Mouse (Mus musculus) midbrain, embryonic 12.5 days (tissue): ENCODE measurements around the gene Cep83. TPM values are rescaled to one million over a fixed set of nuclear protein-coding genes. Genes with fewer than 3 reads are reported as not detected.
"Not testable (repeated sequence)": the region's sequence is repeated elsewhere in the genome, so short reads cannot be mapped to it uniquely, and the experiment has no call there.

Source experiments
- ATAC-seq: fragments of 200-750 bp; cut with Nextera tagmentation; 2 replicates; pipeline ENCODE4 v1.8.0; 2017; ENCODE audit warnings: low read depth, moderate TSS enrichment, moderate library complexity; ENCODE audit not compliant: low FRiP score
- H3K27ac ChIP-seq: fragments of 300-500 bp; sonication (generic); replicated peaks from 2 replicates; pipeline ENCODE4 v1.5.1; 2016; ENCODE audit warnings: mild to moderate bottlenecking
- H3K27me3 ChIP-seq: fragments of 300-500 bp; sonication (generic); 2 replicates; pipeline ENCODE4 v1.6.1; 2016; ENCODE audit warnings: mild to moderate bottlenecking
- H3K36me3 ChIP-seq: fragments of 300-500 bp; sonication (generic); 2 replicates; pipeline ENCODE4 v1.6.1; 2016
- H3K4me1 ChIP-seq: fragments of 300-500 bp; sonication (generic); 2 replicates; pipeline ENCODE4 v1.6.1; 2016
- H3K4me2 ChIP-seq: fragments of 300-500 bp; sonication (generic); replicated peaks from 2 replicates; pipeline ENCODE4 v1.6.1; 2016; ENCODE audit warnings: mild to moderate bottlenecking, moderate library complexity
- H3K4me3 ChIP-seq: fragments of 300-500 bp; sonication (generic); 2 replicates; pipeline ENCODE4 v1.5.1; 2016; ENCODE audit warnings: mild to moderate bottlenecking
- H3K9ac ChIP-seq: fragments of 300-500 bp; sonication (generic); replicated peaks from 2 replicates; pipeline ENCODE4 v1.6.1; 2016; ENCODE audit warnings: mild to moderate bottlenecking, moderate library complexity
- H3K9me3 ChIP-seq: fragments of 300-500 bp; sonication (generic); 2 replicates; pipeline ENCODE4 v1.6.1; 2016; ENCODE audit warnings: mild to moderate bottlenecking
- WGBS: fragments of 180-500 bp; shearing (Covaris S2); methylation state at CpG from one replicate; pipeline ENCODE4 v1.1.7; 2016; 5-methylcytosine and 5-hydroxymethylcytosine counted together
- polyA plus RNA-seq: library from polyadenylated mRNA; unstranded; fragments of >200 nt; fragmentation: Nextera tagmentation; extraction: Ambion mirVana; gene quantifications from 2 replicates; pipeline ENCODE4 v1.2.1, GENCODE M21; 2016

Gene Cep83
- polyA plus RNA-seq, 1 experiment from 2014 or later, result 24.5 TPM

- Histone ChIP-seq H3K36me3 (no peaks in the 10 kb centered on the region), H3K27ac (no peak overlapping the region), H3K4me1 (no peaks in the 10 kb centered on the region), H3K4me2 (no peak overlapping the region), H3K9me3 (peaks cover 6% of the 10 kb centered on the region; the same call in 1 of the 2 replicates), H3K9ac (no peak overlapping the region), H3K4me3 (no peak overlapping the region), H3K27me3 (no peaks in the 10 kb centered on the region)
- ATAC-seq, result no peak
- WGBS, result 88% methylated on average over 3 of the region's 3 CpGs
Measured at GRCm38 (mm10) chr10:94709622-94710319, 21.3 kb downstream of the Cep83 start.

- H3K36me3 ChIP-seq, result no peaks in the 10 kb centered on the region
- no peak overlapping the region for H3K9ac ChIP-seq
- H3K9me3 ChIP-seq, result peaks cover 6% of the 10 kb centered on the region; the same call in 1 of the 2 replicates
- H3K4me3 ChIP-seq, result no peak overlapping the region
- no peak for ATAC-seq
- no peaks in the 10 kb centered on the region for H3K4me1 ChIP-seq
- H3K27ac ChIP-seq, result no peak overlapping the region
- WGBS, result 96% methylated on average over 2 of the region's 2 CpGs
- no peak overlapping the region for H3K4me2 ChIP-seq
- no peaks in the 10 kb centered on the region for H3K27me3 ChIP-seq
Measured at GRCm38 (mm10) chr10:94710320-94710695, 21.9 kb downstream of the Cep83 start.

GRCm38 (mm10) chr10:94720300-94720699 lies 31.8 kb downstream of the Cep83 start:
- H3K27ac ChIP-seq, result no peak overlapping the region
- no peak for ATAC-seq
- no peak overlapping the region for H3K9ac ChIP-seq
- H3K9me3 ChIP-seq, result no peaks in the 10 kb centered on the region
- H3K4me1 ChIP-seq, result no peaks in the 10 kb centered on the region
- H3K27me3 ChIP-seq, result no peaks in the 10 kb centered on the region
- H3K4me2 ChIP-seq, result no peak overlapping the region
- H3K36me3 ChIP-seq, result 0 out of 2 replicates have a peak, but pooled peaks cover 12% of the 10 kb centered on the region
- no peak overlapping the region for H3K4me3 ChIP-seq
- WGBS, result 94% methylated on average over 6 of the region's 6 CpGs

- H3K4me2 ChIP-seq, H3K36me3 ChIP-seq, H3K27ac ChIP-seq, H3K9ac ChIP-seq, H3K9me3 ChIP-seq, H3K27me3 ChIP-seq, ATAC-seq, H3K4me3 ChIP-seq, H3K4me1 ChIP-seq: not testable (repeated sequence)
- 85% methylated on average over 2 of the region's 2 CpGs for WGBS
Measured at GRCm38 (mm10) chr10:94728053-94728452, 39.6 kb downstream of the Cep83 start.

- WGBS, result 98% methylated on average over 3 of the region's 3 CpGs
Measured at GRCm38 (mm10) chr10:94730445-94730844, 42.0 kb downstream of the Cep83 start.

GRCm38 (mm10) chr10:94734829-94735228 lies 46.4 kb downstream of the Cep83 start:
- 92% methylated on average over 3 of the region's 3 CpGs for WGBS
- Histone ChIP-seq H3K9ac (no peak overlapping the region), H3K27me3 (no peaks in the 10 kb centered on the region), H3K9me3 (no peaks in the 10 kb centered on the region), H3K4me3 (no peak overlapping the region), H3K27ac (no peak overlapping the region), H3K4me2 (no peak overlapping the region), H3K4me1 (no peaks in the 10 kb centered on the region), H3K36me3 (no peaks in the 10 kb centered on the region)
- no peak for ATAC-seq

More at GRCm38 (mm10) chr10:94730445-94730844, 42.0 kb downstream of the Cep83 start:
- Histone ChIP-seq H3K9ac (no peak overlapping the region), H3K4me3 (no peak overlapping the region), H3K4me2 (no peak overlapping the region), H3K36me3 (peaks cover 7% of the 10 kb centered on the region; the same call in 1 of the 2 replicates), H3K27ac (no peak overlapping the region), H3K27me3 (no peaks in the 10 kb centered on the region), H3K4me1 (no peaks in the 10 kb centered on the region), H3K9me3 (no peaks in the 10 kb centered on the region)
- ATAC-seq, result no peak

GRCm38 (mm10) chr10:94740221-94740620 lies 51.8 kb downstream of the Cep83 start:
- no peaks in the 10 kb centered on the region for H3K9me3 ChIP-seq
- H3K36me3 ChIP-seq, result no peaks in the 10 kb centered on the region
- no peak for ATAC-seq
- H3K4me1 ChIP-seq, result no peaks in the 10 kb centered on the region
- H3K27me3 ChIP-seq, result no peaks in the 10 kb centered on the region
- no peak overlapping the region for H3K4me3 ChIP-seq
- H3K9ac ChIP-seq, result no peak overlapping the region
- H3K4me2 ChIP-seq, result no peak overlapping the region
- no peak overlapping the region for H3K27ac ChIP-seq
- WGBS, result 89% methylated on average over 2 of the region's 2 CpGs

- H3K4me3 ChIP-seq, result no peak overlapping the region
- H3K27ac ChIP-seq, result no peak overlapping the region
- no peak overlapping the region for H3K9ac ChIP-seq
- no peaks in the 10 kb centered on the region for H3K4me1 ChIP-seq
- H3K4me2 ChIP-seq, result no peak overlapping the region
- no peaks in the 10 kb centered on the region for H3K27me3 ChIP-seq
- H3K9me3 ChIP-seq, result no peaks in the 10 kb centered on the region
- H3K36me3 ChIP-seq, result no peaks in the 10 kb centered on the region
- WGBS, result 96% methylated on average over 3 of the region's 3 CpGs
- no peak for ATAC-seq
Measured at GRCm38 (mm10) chr10:94741459-94741858, 53.0 kb downstream of the Cep83 start.

- Histone ChIP-seq H3K4me2 (no peak overlapping the region), H3K9ac (no peak overlapping the region), H3K27me3 (no peaks in the 10 kb centered on the region), H3K4me1 (no peaks in the 10 kb centered on the region), H3K27ac (no peak overlapping the region), H3K9me3 (no peaks in the 10 kb centered on the region), H3K36me3 (0 out of 2 replicates have a peak, but pooled peaks cover 13% of the 10 kb centered on the region), H3K4me3 (no peak overlapping the region)
- no peak for ATAC-seq
- WGBS, result 92% methylated on average over 2 of the region's 2 CpGs
Measured at GRCm38 (mm10) chr10:94747011-94747410, 58.6 kb downstream of the Cep83 start.

GRCm38 (mm10) chr10:94771496-94771895 lies 83.0 kb downstream of the Cep83 start:
- no peak overlapping the region for H3K4me2 ChIP-seq
- H3K4me1 ChIP-seq, result no peaks in the 10 kb centered on the region
- H3K9me3 ChIP-seq, result no peaks in the 10 kb centered on the region
- H3K36me3 ChIP-seq, result no peaks in the 10 kb centered on the region
- no peak overlapping the region for H3K27ac ChIP-seq
- no peak overlapping the region for H3K9ac ChIP-seq
- WGBS, result 83% methylated on average over 3 of the region's 3 CpGs
- H3K4me3 ChIP-seq, result no peak overlapping the region
- no peaks in the 10 kb centered on the region for H3K27me3 ChIP-seq
- no peak for ATAC-seq

- Histone ChIP-seq H3K36me3 (peaks cover 6% of the 10 kb centered on the region; the same call in 1 of the 2 replicates), H3K4me2 (no peak overlapping the region), H3K4me1 (no peaks in the 10 kb centered on the region), H3K9me3 (no peaks in the 10 kb centered on the region), H3K4me3 (no peak overlapping the region), H3K9ac (no peak overlapping the region), H3K27ac (no peak overlapping the region), H3K27me3 (no peaks in the 10 kb centered on the region)
- 97% methylated on average over 3 of the region's 3 CpGs for WGBS
- ATAC-seq, result no peak
Measured at GRCm38 (mm10) chr10:94777576-94777975, 89.1 kb downstream of the Cep83 start.

GRCm38 (mm10) chr10:94779319-94779718 lies 90.9 kb downstream of the Cep83 start:
- WGBS, result 97% methylated on average over 4 of the region's 4 CpGs
- no peaks in the 10 kb centered on the region for H3K27me3 ChIP-seq
- no peak overlapping the region for H3K4me2 ChIP-seq
- no peak overlapping the region for H3K4me3 ChIP-seq
- H3K27ac ChIP-seq, result no peak overlapping the region
- ATAC-seq, result no peak
- peaks cover 6% of the 10 kb centered on the region; the same call in 1 of the 2 replicates for H3K36me3 ChIP-seq
- H3K4me1 ChIP-seq, result no peaks in the 10 kb centered on the region
- H3K9ac ChIP-seq, result no peak overlapping the region
- no peaks in the 10 kb centered on the region for H3K9me3 ChIP-seq
